Mouse (Mus musculus) bone marrow, adult 2 months (tissue): ENCODE results near the gene H2bfm. TPM values are rescaled to one million over a fixed set of nuclear protein-coding genes. Genes with fewer than 3 reads are reported as not detected.
"Not testable (repeated sequence)": the region's sequence is repeated elsewhere in the genome, so short reads cannot be mapped to it uniquely, and the experiment has no call there.

Experiments
- H3K27ac ChIP-seq: fragments of 200-500 bp; 2 replicates; pipeline ENCODE4 v1.5.1; 2012; ENCODE audit warnings: low read depth, mild to moderate bottlenecking, control low read depth, inconsistent platforms, low read length; ENCODE audit not compliant: control insufficient read depth, poor library complexity, insufficient read depth
- H3K4me1 ChIP-seq: fragments of 200-500 bp; 2 replicates; pipeline ENCODE4 v1.6.1; 2011; ENCODE audit warnings: low read length; ENCODE audit not compliant: control insufficient read depth, insufficient read depth
- H3K4me3 ChIP-seq: fragments of 200-500 bp; replicated peaks from 2 replicates; pipeline ENCODE3; 2011; ENCODE audit warnings: mild to moderate bottlenecking, low read depth, low read length, control low read depth; ENCODE audit not compliant: control insufficient read depth
- CTCF ChIP-seq: fragments of 200-500 bp; IDR thresholded peaks from 2 replicates; pipeline ENCODE4 v1.5.1; 2011; ENCODE audit warnings: low read length, control low read depth; ENCODE audit not compliant: control insufficient read depth, insufficient read depth
- POLR2A ChIP-seq: fragments of 200-500 bp; IDR thresholded peaks from 2 replicates; pipeline ENCODE4 v1.6.1; 2011; ENCODE audit warnings: low read depth, mild to moderate bottlenecking, control low read depth, low read length, borderline replicate concordance; ENCODE audit not compliant: control insufficient read depth
- WGBS: fragments of 180-500 bp; shearing (Covaris S2); methylation state at CpG from one replicate; pipeline ENCODE4 v1.1.7; 2018; 5-methylcytosine and 5-hydroxymethylcytosine counted together
- polyA plus RNA-seq: library from polyadenylated mRNA; stranded (reverse); fragments of >200 nt; gene quantifications from 2 replicates; pipeline ENCODE4 v1.2.4, GENCODE M21; 2011; ENCODE audit warnings: low replicate concordance; ENCODE audit not compliant: missing spikeins, insufficient read depth, insufficient read length

Gene H2bfm
- not detected in 2 replicates for polyA plus RNA-seq

- WGBS, result 86% methylated on average over 14 of the region's 14 CpGs
- Histone ChIP-seq H3K4me1 (no peaks in the 10 kb centered on the region), H3K4me3 (no peak within 1 kb of the TSS), H3K27ac (no peak within 1 kb of the TSS)
- TF ChIP-seq POLR2A (no peak), CTCF (no peak)
Observed at GRCm38 (mm10) chrX:136927031-136927430, at the start of gene H2bfm. Gene H2bfm, plus strand, starts transcription at chrX:136927325.

- WGBS, result 22% methylated on average over 2 of the region's 2 CpGs
- H3K4me1 ChIP-seq, result no peaks in the 10 kb centered on the region
Observed at GRCm38 (mm10) chrX:136895757-136896156, 31.4 kb upstream of the H2bfm start.

DNA sequence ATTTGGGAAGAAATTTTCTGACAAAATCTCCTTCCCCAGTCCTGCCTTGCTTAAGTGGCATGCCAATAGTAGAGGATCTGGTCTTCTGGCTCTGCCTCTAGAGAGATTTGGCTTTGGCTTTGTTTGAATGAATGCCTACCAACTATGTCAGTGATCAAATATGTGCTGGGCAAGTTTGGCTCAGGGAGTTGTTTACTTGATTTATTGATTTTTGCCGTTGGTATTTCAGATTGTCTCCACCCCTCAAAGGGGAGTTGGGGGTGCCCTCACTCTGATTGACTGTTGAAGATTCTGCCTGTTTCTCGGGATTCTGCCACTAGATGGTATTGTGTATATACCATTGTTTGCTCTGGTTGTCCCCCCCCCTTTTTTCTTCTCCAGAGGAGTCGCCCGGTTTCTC lies 22.8 kb upstream of the H2bfm start:
- WGBS, result 72% methylated on average over 4 of the region's 4 CpGs
- Histone ChIP-seq H3K27ac (no peak overlapping the region), H3K4me3 (no peak overlapping the region), H3K4me1 (no peaks in the 10 kb centered on the region)
- no peak for TF ChIP-seq CTCF
- no peak for TF ChIP-seq POLR2A

More at GRCm38 (mm10) chrX:136895757-136896156, 31.4 kb upstream of the H2bfm start:
- Histone ChIP-seq H3K4me3 (no peak overlapping the region), H3K27ac (no peak overlapping the region)
- TF ChIP-seq CTCF (no peak), POLR2A (no peak)

DNA sequence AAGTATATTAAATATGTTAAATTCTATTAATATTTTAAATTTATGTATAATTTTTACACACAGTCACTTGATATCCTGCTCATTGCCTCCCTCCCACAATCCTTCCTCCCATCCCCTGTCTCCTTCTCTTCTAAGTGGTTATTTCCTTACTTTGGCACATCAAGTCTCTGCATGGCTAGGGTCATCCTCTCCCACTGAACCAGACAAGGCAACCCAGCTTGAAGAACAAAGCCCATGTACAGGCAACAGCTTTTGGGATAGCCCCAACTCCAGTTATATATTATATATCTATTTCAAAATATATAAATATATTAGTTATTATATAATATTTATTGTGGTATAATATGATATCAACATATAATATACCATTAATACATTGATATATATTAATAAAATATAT lies 1.3 kb upstream of the H2bfm start:
- no peak overlapping the region for H3K4me3 ChIP-seq
- TF ChIP-seq CTCF (no peak), POLR2A (no peak)
- no peaks in the 10 kb centered on the region for H3K4me1 ChIP-seq
- H3K27ac ChIP-seq, result no peak overlapping the region

- WGBS, result 33% methylated on average over 3 of the region's 3 CpGs
- H3K4me3 ChIP-seq, result no peak overlapping the region
- TF ChIP-seq CTCF (no peak), POLR2A (no peak)
- no peaks in the 10 kb centered on the region for H3K4me1 ChIP-seq
- no peak overlapping the region for H3K27ac ChIP-seq
Observed at GRCm38 (mm10) chrX:136937985-136938384, 10.9 kb downstream of the H2bfm start.

DNA sequence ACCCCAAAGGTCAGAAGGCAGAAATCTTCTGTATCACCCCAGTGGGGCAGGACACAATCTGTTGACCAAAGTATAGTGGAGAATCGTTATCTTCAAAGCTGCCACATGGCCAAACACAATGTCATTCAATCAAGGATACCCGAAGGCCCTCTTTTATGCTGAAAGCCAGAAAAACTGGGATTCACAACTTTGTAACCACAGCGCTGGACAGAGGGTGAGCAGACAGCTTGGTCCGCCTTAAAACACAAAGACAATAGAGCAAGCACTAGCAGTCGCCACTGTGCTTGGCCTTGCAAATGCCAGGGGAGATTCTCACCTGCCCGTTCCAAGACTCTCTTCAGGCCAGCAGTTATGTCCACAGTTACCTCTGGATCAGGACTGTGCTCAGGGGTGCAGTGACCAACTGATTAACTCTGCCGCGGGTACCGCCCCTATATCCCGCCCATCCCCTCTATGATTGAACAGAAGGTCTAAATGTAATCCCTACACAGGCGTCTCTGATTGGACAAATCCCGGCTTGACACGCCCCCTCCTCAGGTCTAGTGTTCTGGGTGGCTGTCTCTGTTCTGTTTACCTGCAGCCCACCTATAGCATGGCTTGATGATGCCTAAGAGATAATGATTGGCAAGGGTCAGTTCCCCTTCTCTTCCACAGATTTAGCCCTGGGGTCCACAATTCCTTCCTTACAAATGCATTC lies 30.6 kb downstream of the H2bfm start:
- not testable (repeated sequence) for H3K4me1 ChIP-seq, H3K4me3 ChIP-seq, H3K27ac ChIP-seq
- WGBS, result 48% methylated on average over 13 of the region's 13 CpGs

DNA sequence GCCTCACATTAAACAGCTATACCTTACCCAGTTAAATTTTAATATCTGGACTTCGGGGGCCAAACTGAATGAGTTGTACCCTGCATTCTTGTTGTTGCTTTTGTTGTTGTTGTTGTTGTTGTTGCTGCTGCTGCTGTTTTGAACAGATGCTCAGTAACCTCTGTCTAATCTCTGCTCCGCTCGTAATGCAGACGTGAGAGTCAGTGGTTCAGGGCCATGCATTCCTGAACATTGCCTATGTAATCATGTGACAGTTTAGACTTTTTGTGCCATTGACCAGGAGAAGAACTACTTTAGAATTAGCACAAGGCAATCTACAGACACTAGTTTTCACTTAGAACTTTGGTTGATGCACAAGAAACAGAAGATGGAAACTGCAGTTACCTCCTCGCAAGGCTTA lies 31.2 kb downstream of the H2bfm start:
- 79% methylated on average over 5 of the region's 5 CpGs for WGBS
- H3K27ac ChIP-seq, H3K4me1 ChIP-seq, H3K4me3 ChIP-seq: not testable (repeated sequence)

- 25% methylated on average over 2 of the region's 2 CpGs for WGBS
- Histone ChIP-seq H3K4me1 (no peaks in the 10 kb centered on the region), H3K27ac (no peak overlapping the region), H3K4me3 (no peak overlapping the region)
- TF ChIP-seq POLR2A (no peak), CTCF (0 out of 2 replicates have a peak, but pooled peaks have one; percentile 25)
Observed at GRCm38 (mm10) chrX:136959688-136960087, 32.6 kb downstream of the H2bfm start.

- H3K4me3 ChIP-seq, result peak within 1 kb of the TSS; percentile 62
- H3K4me1 ChIP-seq, H3K27ac ChIP-seq: not testable (repeated sequence)
- 78% methylated on average over 6 of the region's 6 CpGs for WGBS
Observed at GRCm38 (mm10) chrX:136975397-136975796, 48.3 kb downstream of the H2bfm start, which contains the start of gene Tmsb15b2. Gene Tmsb15b2, minus strand, starts transcription at chrX:136975497.
